Mouse (Mus musculus) ES-Bruce4 (cell line): ENCODE measurements at regions not wholly inside any gene's neighbourhood (a gene's known extent, or its start where the extent isn't known, plus 50 kb on each side); places are given as distances from the start of the nearest gene placed in this dataset.

Source experiments
- H3K27ac ChIP-seq: 2 replicates; pipeline ENCODE4 v1.5.1; 2012; ENCODE audit warnings: low read length, inconsistent platforms; ENCODE audit not compliant: insufficient read depth
- H3K27me3 ChIP-seq: 2 replicates; pipeline ENCODE4 v1.6.1; 2012; ENCODE audit warnings: mild to moderate bottlenecking, low read length, inconsistent platforms; ENCODE audit not compliant: control insufficient read depth, poor library complexity, insufficient read depth, severe bottlenecking
- H3K36me3 ChIP-seq: 2 replicates; pipeline ENCODE4 v1.6.1; 2012; ENCODE audit warnings: inconsistent platforms, mild to moderate bottlenecking, low read length, moderate library complexity; ENCODE audit not compliant: control insufficient read depth, poor library complexity, insufficient read depth, severe bottlenecking
- H3K4me1 ChIP-seq: one replicate; pipeline ENCODE4 v1.8.1; 2011; ENCODE audit warnings: low read length; ENCODE audit not compliant: control insufficient read depth, insufficient read depth
- H3K4me3 ChIP-seq: 2 replicates; pipeline ENCODE4 v1.5.1; 2011; ENCODE audit warnings: low read depth, mild to moderate bottlenecking, low read length
- H3K9ac ChIP-seq: 2 replicates; pipeline ENCODE4 v1.6.1; 2012; ENCODE audit warnings: low read depth, mild to moderate bottlenecking, inconsistent platforms; ENCODE audit not compliant: poor library complexity, severe bottlenecking
- H3K9me3 ChIP-seq: replicated peaks from 2 replicates; pipeline ENCODE4 v1.6.1; 2012; ENCODE audit warnings: mild to moderate bottlenecking, low read length, inconsistent platforms; ENCODE audit not compliant: control insufficient read depth, poor library complexity, insufficient read depth, severe bottlenecking
- CTCF ChIP-seq: IDR thresholded peaks from one replicate; pipeline ENCODE4 v1.8.1; 2011; ENCODE audit warnings: low read depth, low read length
- EP300 ChIP-seq: IDR thresholded peaks from 2 replicates; pipeline ENCODE4 v1.6.1; 2011; ENCODE audit warnings: low read depth, low read length; ENCODE audit not compliant: insufficient read depth
- POLR2A ChIP-seq: IDR thresholded peaks from one replicate; pipeline ENCODE4 v1.8.1; 2011; ENCODE audit warnings: low read length; ENCODE audit not compliant: insufficient read depth

DNA sequence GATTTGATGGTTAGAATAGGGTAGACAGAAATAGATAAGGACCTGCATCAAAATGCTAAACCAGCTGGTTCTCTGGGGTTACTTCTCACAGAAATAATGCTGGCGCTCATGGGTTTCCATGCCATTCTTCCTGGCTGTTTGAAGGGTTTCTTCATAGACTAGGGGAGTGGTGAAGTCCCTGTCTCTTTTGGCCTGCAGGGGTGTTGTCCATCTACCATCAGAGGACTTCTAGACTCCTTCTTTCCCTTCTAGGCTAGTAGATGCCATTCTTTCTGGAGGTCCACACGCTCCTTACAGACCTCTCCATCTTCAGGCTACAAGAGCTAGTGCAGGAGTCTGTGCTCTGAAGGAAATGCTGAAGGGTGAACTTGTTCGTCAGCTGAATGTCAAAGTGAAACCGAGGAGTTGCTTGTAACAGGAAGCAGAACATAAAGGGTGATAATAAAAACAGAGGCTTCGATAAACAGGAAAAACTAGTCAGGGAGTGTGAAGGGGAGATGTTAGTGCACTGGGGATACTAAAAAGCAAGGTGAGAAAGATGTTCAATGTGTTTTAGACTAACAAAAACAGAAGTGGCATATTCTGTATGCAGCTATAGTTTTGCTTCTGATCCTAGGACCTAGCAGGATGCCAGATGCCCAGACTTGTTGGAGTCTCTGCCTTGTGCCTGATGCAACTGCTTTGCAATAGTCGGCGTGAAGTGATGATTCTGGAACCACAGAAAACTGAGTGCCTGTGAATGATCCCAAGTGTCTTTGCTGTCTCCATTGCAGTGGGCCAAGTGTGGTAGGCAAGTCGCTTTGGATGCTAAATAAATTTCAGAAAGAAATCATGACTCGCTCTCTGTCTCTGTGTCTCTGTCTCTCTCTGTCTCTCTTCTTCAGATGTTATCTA is 335.1 kb downstream of the Rnd3 start:
- Histone ChIP-seq H3K27ac (no peak overlapping the region), H3K9ac (no peak overlapping the region), H3K4me3 (no peak overlapping the region), H3K4me1 (no peaks in the 10 kb centered on the region), H3K27me3 (no peaks in the 10 kb centered on the region), H3K36me3 (no peaks in the 10 kb centered on the region), H3K9me3 (no peaks in the 10 kb centered on the region)
- TF ChIP-seq EP300 = no peak
- TF ChIP-seq CTCF = no peak
- TF ChIP-seq POLR2A = no peak

DNA sequence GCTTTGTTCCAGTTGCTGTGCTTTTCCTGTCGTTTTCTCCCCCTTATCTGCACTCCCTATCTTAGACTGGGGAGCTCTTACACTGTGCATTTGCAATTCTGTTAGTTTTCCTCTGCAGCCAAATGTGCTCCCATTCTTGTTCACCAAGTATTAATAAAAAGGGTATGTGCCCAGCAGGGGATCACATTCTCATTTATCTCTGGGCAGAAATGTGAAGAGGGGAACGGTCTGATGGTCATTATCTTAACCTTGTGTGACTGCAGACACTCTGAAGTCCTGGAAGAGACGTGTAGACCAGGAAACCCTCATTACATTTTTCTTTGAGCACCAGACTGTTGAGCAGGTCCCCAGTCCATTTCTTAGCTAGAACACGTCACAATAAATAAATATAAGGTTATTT is 336.6 kb downstream of the Rnd3 start:
- H3K4me1 ChIP-seq = no peaks in the 10 kb centered on the region
- H3K27ac ChIP-seq = no peak overlapping the region

DNA sequence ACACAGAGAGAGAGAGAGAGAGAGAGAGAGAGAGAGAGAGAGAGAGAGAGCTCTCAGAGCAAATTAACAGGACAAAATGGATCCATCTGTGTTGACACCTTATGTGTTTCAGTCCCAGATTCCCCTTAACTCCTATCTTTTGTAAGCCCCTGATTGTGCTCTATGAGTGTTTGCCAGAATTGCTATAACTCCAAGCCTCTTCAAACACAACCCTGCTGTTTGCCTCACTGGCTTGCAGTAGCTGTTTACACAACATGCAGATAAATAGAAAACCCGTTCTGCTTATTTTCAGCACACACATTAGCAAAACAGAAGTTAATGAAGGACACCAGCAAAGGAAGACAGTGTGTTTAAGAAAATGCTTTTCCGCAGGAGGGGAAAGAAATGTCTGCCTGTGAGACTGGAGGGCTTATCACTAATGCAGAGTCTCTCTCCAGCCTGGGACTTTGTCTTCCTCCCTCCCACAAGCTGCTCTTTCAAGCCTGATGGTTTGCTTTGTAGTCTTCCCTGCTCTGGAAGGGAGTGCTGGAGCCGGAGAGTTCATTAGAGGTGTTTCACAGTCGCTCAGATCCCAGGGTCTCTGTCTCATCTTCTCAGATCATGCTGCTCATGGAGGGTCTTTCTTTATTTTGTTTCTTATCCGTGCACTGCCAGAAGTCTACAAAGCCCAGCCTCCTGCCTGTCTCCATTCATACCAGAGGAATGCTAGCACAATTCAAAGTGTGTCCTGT is 338.4 kb downstream of the Rnd3 start:
- Histone ChIP-seq H3K4me1 (no peaks in the 10 kb centered on the region), H3K27ac (no peak overlapping the region), H3K36me3 (no peaks in the 10 kb centered on the region), H3K9ac (no peak overlapping the region), H3K4me3 (no peak overlapping the region), H3K9me3 (no peaks in the 10 kb centered on the region), H3K27me3 (peaks cover 2% of the 10 kb centered on the region; the same call in 1 of the 2 replicates)
- no peak for TF ChIP-seq EP300
- TF ChIP-seq CTCF = no peak
- no peak for TF ChIP-seq POLR2A

More for the DNA sequence above, 336.6 kb downstream of the Rnd3 start:
- H3K9me3 ChIP-seq = no peaks in the 10 kb centered on the region
- TF ChIP-seq CTCF (no peak), POLR2A (no peak), EP300 (no peak)
- H3K36me3 ChIP-seq = no peaks in the 10 kb centered on the region
- no peak overlapping the region for H3K9ac ChIP-seq
- no peak overlapping the region for H3K4me3 ChIP-seq
- H3K27me3 ChIP-seq = no peaks in the 10 kb centered on the region

DNA sequence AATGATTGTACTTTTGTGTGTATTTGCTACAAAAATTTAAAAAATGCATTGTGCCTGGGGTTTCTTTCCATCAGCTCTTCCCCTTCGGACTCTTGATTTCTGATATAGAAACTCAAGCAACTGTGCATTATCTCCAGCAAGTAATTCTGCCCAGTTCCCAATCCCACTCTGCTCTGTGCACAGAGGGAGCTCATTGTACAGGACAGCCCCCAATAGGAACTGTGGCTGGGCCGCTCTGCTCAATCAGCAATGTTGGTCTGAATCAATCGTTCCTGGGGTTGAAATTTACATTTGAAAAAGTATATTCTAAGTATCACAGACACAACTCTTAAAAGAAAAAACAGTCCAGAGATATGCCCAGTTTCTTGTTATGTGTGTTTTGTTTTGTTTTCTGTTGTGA is 339.1 kb downstream of the Rnd3 start:
- Histone ChIP-seq H3K27ac (no peak overlapping the region), H3K27me3 (peaks cover 2% of the 10 kb centered on the region; the same call in 1 of the 2 replicates)
- TF ChIP-seq EP300 (no peak), CTCF (no peak), POLR2A (no peak)

DNA sequence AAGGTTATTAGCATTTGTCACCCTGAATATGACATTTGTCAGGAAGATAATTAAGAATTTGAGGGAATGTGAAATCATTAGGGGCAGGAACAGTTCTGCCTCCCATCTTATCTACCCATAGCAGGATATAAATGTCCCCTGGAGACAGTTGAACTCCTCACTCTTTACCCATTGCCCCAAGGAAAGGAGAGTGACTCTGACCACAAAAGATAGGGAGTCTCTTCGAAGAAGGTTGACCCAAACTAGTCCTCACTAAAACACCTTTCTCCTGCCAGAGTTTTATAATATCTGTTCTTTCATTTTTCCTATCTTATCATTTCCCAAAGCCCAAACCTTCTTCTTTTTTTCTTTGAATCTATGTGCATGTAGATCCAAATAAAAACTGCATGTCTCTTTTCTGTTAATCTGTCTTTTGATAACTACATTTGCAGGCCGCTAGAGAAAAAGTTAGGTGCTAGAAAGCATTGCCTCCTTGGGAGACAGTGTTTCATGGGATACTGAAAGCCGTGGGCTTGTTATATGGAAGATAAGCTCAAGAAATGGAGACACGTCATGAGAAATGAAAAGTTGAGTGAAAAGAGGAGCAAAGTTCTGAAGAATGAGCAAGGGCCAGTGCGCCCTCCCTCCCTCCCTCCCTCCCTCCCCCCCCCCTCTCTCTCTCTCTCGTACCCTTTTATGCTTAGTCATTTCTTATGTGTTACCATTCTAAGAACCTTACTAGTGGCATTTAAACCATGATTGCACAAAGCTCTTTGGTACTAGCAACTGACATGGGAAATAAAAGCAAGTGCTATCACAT is 341.6 kb downstream of the Rnd3 start:
- TF ChIP-seq EP300 (no peak), CTCF (no peak), POLR2A (no peak)
- Histone ChIP-seq H3K4me1 (no peaks in the 10 kb centered on the region), H3K27me3 (peaks cover 2% of the 10 kb centered on the region; the same call in 1 of the 2 replicates), H3K4me3 (no peak overlapping the region), H3K27ac (no peak overlapping the region), H3K9ac (no peak overlapping the region), H3K36me3 (no peaks in the 10 kb centered on the region), H3K9me3 (no peaks in the 10 kb centered on the region)

More for the DNA sequence above, 339.1 kb downstream of the Rnd3 start:
- Histone ChIP-seq H3K4me1 (no peaks in the 10 kb centered on the region), H3K36me3 (no peaks in the 10 kb centered on the region), H3K4me3 (no peak overlapping the region), H3K9me3 (no peaks in the 10 kb centered on the region), H3K9ac (no peak overlapping the region)
